Mouse (Mus musculus): ENCODE measurements around the gene Ifng. TPM values are rescaled to one million over a fixed set of nuclear protein-coding genes. Genes with fewer than 3 reads are reported as not detected.
"Not testable (repeated sequence)": the region's sequence is repeated elsewhere in the genome, so short reads cannot be mapped to it uniquely, and the experiment has no call there.

Gene Ifng
- polyA plus RNA-seq, 1 experiment from 2014 or later: not detected

DNA sequence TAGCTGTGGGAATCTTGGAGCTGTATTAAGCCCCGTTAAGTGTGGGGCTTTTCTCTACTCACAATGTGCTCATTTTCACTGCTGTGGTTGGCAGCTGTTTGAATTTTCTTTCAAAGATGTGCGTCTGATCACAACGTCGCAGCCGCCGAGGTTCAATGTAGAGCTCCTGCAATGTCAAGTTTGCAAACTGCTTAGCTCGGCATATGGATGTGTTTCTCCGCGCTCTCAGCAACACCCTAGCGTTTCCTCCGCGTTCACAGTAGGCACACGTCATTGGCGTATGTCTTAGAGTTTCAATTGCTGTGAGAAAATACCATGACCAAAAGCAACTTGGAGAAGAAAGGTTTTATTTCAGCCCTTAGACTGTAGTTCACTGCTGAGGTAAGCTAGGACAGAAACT is 5.1 kb downstream of the Ifng start:
- Histone ChIP-seq H3K9ac (no peak overlapping the region), H3K4me1 (replicated peaks) (no peaks in the 10 kb centered on the region), H3K27ac (replicated peaks) (no peak overlapping the region), H3K4me2 (no peak overlapping the region), H3K36me3 (replicated peaks) (no peaks in the 10 kb centered on the region), H3K4me3 (replicated peaks) (no peak overlapping the region), H3K9me3 (replicated peaks) (no peaks in the 10 kb centered on the region), H3K27me3 (no peaks in the 10 kb centered on the region)
- ATAC-seq (ENCODE audit: insufficient read depth): no peak
- WGBS (ENCODE audit: insufficient replicate concordance): 72% methylated on average over 14 of the region's 14 CpGs

DNA sequence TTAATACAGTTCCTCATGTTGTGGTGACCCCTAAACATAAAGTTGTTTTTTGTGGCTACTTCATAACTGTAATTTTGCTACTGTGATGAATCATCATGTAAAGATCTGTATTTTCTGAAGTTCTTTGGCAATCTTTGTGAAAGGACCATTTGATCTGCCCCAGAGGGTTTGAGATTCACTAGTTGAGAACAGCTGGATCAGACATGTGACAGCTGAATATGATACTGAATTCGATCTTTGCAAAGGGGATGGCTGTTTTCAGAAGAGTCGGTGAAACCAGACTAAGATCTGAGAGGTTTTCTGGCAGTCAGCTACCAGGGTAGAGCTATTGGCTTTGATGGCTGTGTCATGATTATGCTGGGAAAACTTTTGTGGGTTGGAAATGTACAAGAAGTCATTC is 10.9 kb downstream of the Ifng start:
- Histone ChIP-seq H3K4me3 (replicated peaks) (no peak overlapping the region), H3K27ac (replicated peaks) (no peak overlapping the region), H3K36me3 (replicated peaks) (no peaks in the 10 kb centered on the region), H3K9me3 (replicated peaks) (no peaks in the 10 kb centered on the region), H3K4me2 (no peak overlapping the region), H3K27me3 (no peaks in the 10 kb centered on the region), H3K9ac (no peak overlapping the region), H3K4me1 (replicated peaks) (no peaks in the 10 kb centered on the region)
- no peak for ATAC-seq (ENCODE audit: insufficient read depth)
- 62% methylated on average over 2 of the region's 2 CpGs for WGBS (ENCODE audit: insufficient replicate concordance)

GRCm38 (mm10) chr10:118458729-118459128 is 17.9 kb downstream of the Ifng start:
- Histone ChIP-seq H3K4me1 (replicated peaks) (no peaks in the 10 kb centered on the region), H3K27me3 (no peaks in the 10 kb centered on the region), H3K27ac (replicated peaks) (no peak overlapping the region), H3K4me3 (replicated peaks) (no peak overlapping the region), H3K36me3 (replicated peaks) (no peaks in the 10 kb centered on the region), H3K9ac (no peak overlapping the region), H3K4me2 (no peak overlapping the region), H3K9me3 (replicated peaks) (no peaks in the 10 kb centered on the region)
- 49% methylated on average over 4 of the region's 4 CpGs for WGBS (ENCODE audit: insufficient replicate concordance)
- no peak for ATAC-seq (ENCODE audit: insufficient read depth)

DNA sequence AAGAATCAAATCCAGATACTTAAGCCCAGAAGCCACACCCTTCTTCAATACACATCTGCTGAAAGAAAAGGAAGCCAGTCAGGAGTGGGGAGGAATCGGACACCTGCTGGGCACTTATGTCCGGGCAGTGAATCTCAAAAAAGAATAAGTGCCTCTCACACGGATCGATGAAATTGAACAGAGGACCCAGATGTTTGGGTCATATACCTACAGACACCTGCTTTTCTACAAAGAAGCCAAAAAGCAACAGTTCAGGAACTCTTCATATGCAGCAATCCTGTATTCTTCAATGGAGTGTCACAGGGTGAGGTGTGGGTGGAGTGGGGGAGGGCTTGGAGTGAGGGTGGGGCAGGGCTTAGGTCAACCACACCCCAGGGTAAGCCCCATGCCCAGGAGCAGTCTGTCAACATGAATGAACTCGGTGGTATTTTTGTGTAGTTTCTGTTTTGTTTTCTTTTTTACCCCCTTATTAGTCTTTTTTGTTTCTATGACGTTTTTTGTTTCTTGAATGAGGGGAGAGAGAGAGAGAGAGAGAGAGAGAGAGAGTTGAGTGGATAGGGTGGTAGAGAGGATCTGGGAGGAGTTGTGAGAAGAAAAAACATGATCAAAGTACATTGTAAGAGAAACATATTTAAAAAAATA is 20.4 kb downstream of the Ifng start:
- ATAC-seq (ENCODE audit: insufficient read depth): no peak
- Histone ChIP-seq H3K9ac (no peak overlapping the region), H3K27me3 (no peaks in the 10 kb centered on the region), H3K4me2 (no peak overlapping the region), H3K27ac (replicated peaks) (no peak overlapping the region), H3K36me3 (replicated peaks) (no peaks in the 10 kb centered on the region), H3K9me3 (replicated peaks) (no peaks in the 10 kb centered on the region), H3K4me3 (replicated peaks) (no peak overlapping the region), H3K4me1 (replicated peaks) (no peaks in the 10 kb centered on the region)
- 68% methylated on average over 6 of the region's 6 CpGs for WGBS (ENCODE audit: insufficient replicate concordance)

DNA sequence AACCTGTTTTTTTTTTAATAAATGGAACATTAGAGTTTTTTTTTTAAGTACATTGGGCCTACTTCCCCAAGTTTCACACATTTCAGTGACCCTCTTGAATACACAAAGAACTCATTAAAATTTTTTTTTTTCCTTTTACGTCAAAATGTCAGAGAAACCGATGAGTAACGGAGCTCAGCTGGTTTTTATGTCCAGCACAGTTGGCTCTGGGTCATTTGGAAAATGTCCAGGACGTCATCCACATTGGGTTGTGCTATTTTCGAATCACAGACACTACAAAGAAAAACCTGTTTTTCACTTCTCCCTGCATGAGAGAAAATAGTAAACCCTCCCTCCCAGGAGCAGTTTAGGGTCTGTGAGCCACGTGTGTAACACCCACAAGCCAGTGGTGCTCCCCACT is 25.6 kb downstream of the Ifng start:
- Histone ChIP-seq H3K4me2 (no peak overlapping the region), H3K9ac (no peak overlapping the region), H3K36me3 (replicated peaks) (no peaks in the 10 kb centered on the region), H3K4me3 (replicated peaks) (no peak overlapping the region), H3K4me1 (replicated peaks) (no peaks in the 10 kb centered on the region), H3K27ac (replicated peaks) (no peak overlapping the region), H3K9me3 (replicated peaks) (no peaks in the 10 kb centered on the region), H3K27me3 (no peaks in the 10 kb centered on the region)
- ATAC-seq (ENCODE audit: insufficient read depth): no peak
- 52% methylated on average over 6 of the region's 6 CpGs for WGBS (ENCODE audit: insufficient replicate concordance)

DNA sequence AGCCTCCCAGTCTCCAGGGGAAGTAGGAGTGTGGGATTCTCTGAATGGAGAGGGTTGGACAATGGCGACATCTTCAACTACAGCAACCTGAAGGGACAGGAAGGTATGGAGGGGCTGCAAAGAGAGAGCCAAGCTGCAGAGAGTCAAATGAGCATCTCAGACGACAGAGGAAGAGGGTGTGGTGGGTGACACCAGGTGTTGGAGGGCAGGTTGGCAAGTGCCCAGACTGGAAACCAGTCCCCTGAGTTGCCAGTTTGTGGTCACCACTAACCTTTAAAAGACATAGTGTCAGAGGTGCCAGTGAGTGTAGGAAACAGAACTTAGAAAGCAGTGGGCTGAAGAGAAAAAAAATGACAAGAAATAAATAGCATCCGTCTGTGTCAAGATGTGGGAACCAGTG is 28.2 kb downstream of the Ifng start:
- Histone ChIP-seq H3K4me3 (replicated peaks) (no peak overlapping the region), H3K27ac (replicated peaks) (no peak overlapping the region), H3K9ac (no peak overlapping the region), H3K4me2 (no peak overlapping the region), H3K27me3 (no peaks in the 10 kb centered on the region), H3K36me3 (replicated peaks) (no peaks in the 10 kb centered on the region), H3K4me1 (replicated peaks) (no peaks in the 10 kb centered on the region), H3K9me3 (replicated peaks) (no peaks in the 10 kb centered on the region)
- no peak for ATAC-seq (ENCODE audit: insufficient read depth)
- WGBS (ENCODE audit: insufficient replicate concordance): 56% methylated on average over 3 of the region's 3 CpGs

- H3K4me1 ChIP-seq (replicated peaks): no peaks in the 10 kb centered on the region
- 19% methylated on average over 13 of the region's 13 CpGs for WGBS (ENCODE audit: insufficient replicate concordance)
- H3K9ac ChIP-seq: no peak overlapping the region
- no peak for ATAC-seq (ENCODE audit: insufficient read depth)
- no peaks in the 10 kb centered on the region for H3K27me3 ChIP-seq
- no peak overlapping the region for H3K4me2 ChIP-seq
- no peak overlapping the region for H3K4me3 ChIP-seq (replicated peaks)
- H3K36me3 ChIP-seq (replicated peaks): no peaks in the 10 kb centered on the region
- H3K27ac ChIP-seq (replicated peaks): no peak overlapping the region
- no peaks in the 10 kb centered on the region for H3K9me3 ChIP-seq (replicated peaks)
Measured at GRCm38 (mm10) chr10:118470296-118470957, 29.6 kb downstream of the Ifng start.

- not testable (repeated sequence) for H3K4me3 ChIP-seq (replicated peaks); H3K4me2 ChIP-seq; H3K9me3 ChIP-seq (replicated peaks); H3K36me3 ChIP-seq (replicated peaks); H3K27ac ChIP-seq (replicated peaks); ATAC-seq (ENCODE audit: insufficient read depth); H3K27me3 ChIP-seq; H3K9ac ChIP-seq; H3K4me1 ChIP-seq (replicated peaks)
- WGBS (ENCODE audit: insufficient replicate concordance): 54% methylated on average over 1 of the region's 1 CpGs
Measured at GRCm38 (mm10) chr10:118472846-118473245, 32.0 kb downstream of the Ifng start.

- no peaks in the 10 kb centered on the region for H3K4me1 ChIP-seq (replicated peaks)
- no peak overlapping the region for H3K4me3 ChIP-seq (replicated peaks)
- no peaks in the 10 kb centered on the region for H3K36me3 ChIP-seq (replicated peaks)
- no peak for ATAC-seq (ENCODE audit: insufficient read depth)
- no peaks in the 10 kb centered on the region for H3K9me3 ChIP-seq (replicated peaks)
- H3K27ac ChIP-seq (replicated peaks): no peak overlapping the region
- H3K9ac ChIP-seq: no peak overlapping the region
- 65% methylated on average over 2 of the region's 2 CpGs for WGBS (ENCODE audit: insufficient replicate concordance)
- H3K4me2 ChIP-seq: no peak overlapping the region
- no peaks in the 10 kb centered on the region for H3K27me3 ChIP-seq
Measured at GRCm38 (mm10) chr10:118476696-118477095, 35.9 kb downstream of the Ifng start.

GRCm38 (mm10) chr10:118477297-118477696 is 36.5 kb downstream of the Ifng start:
- ATAC-seq (ENCODE audit: insufficient read depth): no peak
- no peaks in the 10 kb centered on the region for H3K27me3 ChIP-seq
- H3K4me1 ChIP-seq (replicated peaks): no peaks in the 10 kb centered on the region
- H3K36me3 ChIP-seq (replicated peaks): no peaks in the 10 kb centered on the region
- H3K4me2 ChIP-seq: no peak overlapping the region
- no peak overlapping the region for H3K9ac ChIP-seq
- H3K9me3 ChIP-seq (replicated peaks): no peaks in the 10 kb centered on the region
- 29% methylated on average over 2 of the region's 2 CpGs for whole genome bisulfite sequencing (ENCODE audit: insufficient replicate concordance)
- no peak overlapping the region for H3K4me3 ChIP-seq (replicated peaks)
- no peak overlapping the region for H3K27ac ChIP-seq (replicated peaks)

DNA sequence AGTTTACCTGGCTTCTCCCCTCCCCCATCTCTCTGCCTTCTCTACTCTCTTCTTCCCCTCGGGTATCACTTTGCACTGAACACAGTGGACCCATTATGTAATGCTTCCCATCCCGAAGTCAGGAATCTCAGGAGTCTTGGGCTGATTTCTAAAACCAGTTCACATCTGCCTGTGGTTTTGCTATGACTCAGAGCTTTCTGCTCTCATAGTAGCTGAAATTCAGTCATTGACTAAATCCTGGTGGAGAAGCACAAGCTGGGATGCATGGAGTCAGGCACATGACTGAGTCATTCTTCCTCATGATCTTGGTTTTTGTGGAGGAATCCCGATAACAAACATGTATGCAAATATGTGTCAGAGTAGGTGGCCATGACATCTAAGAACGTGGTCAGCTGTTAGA is 38.4 kb downstream of the Ifng start:
- Histone ChIP-seq H3K4me2 (no peak overlapping the region), H3K9me3 (replicated peaks) (no peaks in the 10 kb centered on the region), H3K27ac (replicated peaks) (no peak overlapping the region), H3K4me1 (replicated peaks) (no peaks in the 10 kb centered on the region), H3K27me3 (no peaks in the 10 kb centered on the region), H3K4me3 (replicated peaks) (no peak overlapping the region), H3K9ac (no peak overlapping the region), H3K36me3 (replicated peaks) (no peaks in the 10 kb centered on the region)
- no peak for ATAC-seq (ENCODE audit: insufficient read depth)
- 43% methylated on average over 4 of the region's 4 CpGs for WGBS (ENCODE audit: insufficient replicate concordance)

DNA sequence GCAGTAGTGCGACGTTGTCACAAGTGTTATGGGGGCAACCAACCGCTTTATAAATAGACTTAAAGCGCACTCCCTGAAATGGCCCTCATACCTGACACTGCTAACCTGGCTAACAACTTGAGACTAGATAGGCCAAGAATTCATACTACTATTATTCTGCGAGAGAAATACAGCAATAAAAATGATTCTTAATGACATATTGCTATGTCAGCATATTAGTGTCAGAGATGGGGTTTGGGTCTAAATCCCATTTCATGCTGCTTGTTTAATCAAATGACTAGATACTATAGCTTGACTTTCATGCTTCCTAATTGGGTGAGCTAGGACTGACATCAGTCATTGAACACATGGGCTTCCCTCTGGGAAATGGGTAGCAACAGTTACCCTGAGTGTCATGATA is 39.3 kb downstream of the Ifng start:
- 81% methylated on average over 5 of the region's 5 CpGs for WGBS (ENCODE audit: insufficient replicate concordance)
- H3K4me1 ChIP-seq (replicated peaks): no peaks in the 10 kb centered on the region
- no peak overlapping the region for H3K27ac ChIP-seq (replicated peaks)
- H3K9me3 ChIP-seq (replicated peaks): no peaks in the 10 kb centered on the region
- H3K36me3 ChIP-seq (replicated peaks): no peaks in the 10 kb centered on the region
- H3K4me2 ChIP-seq: no peak overlapping the region
- no peak overlapping the region for H3K4me3 ChIP-seq (replicated peaks)
- no peak overlapping the region for H3K9ac ChIP-seq
- no peaks in the 10 kb centered on the region for H3K27me3 ChIP-seq
- no peak for ATAC-seq (ENCODE audit: insufficient read depth)
